Mouse (Mus musculus) midbrain, embryonic 11.5 days (tissue): ENCODE results near the gene Pif1. TPM values are rescaled to one million over a fixed set of nuclear protein-coding genes. Genes with fewer than 3 reads are reported as not detected.
A peak's percentile ranks its signal among the peaks of the same experiment; 100 is the strongest.

Experiments
- ATAC-seq: fragments of 200-750 bp; cut with Nextera tagmentation; 2 replicates; pipeline ENCODE4 v1.8.0; 2017; ENCODE audit warnings: moderate TSS enrichment, moderate library complexity; ENCODE audit not compliant: low FRiP score
- DNase-seq: peaks from one replicate; pipeline ENCODE4 v3.0.0; 2015; ENCODE audit warnings: low spot score; ENCODE audit errors: missing footprints
- H3K27ac ChIP-seq: fragments of 300-500 bp; sonication (generic); 2 replicates; pipeline ENCODE4 v1.5.1; 2014; ENCODE audit warnings: low read depth, low read length
- H3K27me3 ChIP-seq: fragments of 300-500 bp; sonication (generic); 2 replicates; pipeline ENCODE4 v1.6.1; 2014; ENCODE audit warnings: mild to moderate bottlenecking, low read length, moderate library complexity, mixed read lengths; ENCODE audit not compliant: control insufficient read depth, insufficient read depth
- H3K36me3 ChIP-seq: fragments of 300-500 bp; sonication (generic); 2 replicates; pipeline ENCODE4 v1.6.1; 2014; ENCODE audit warnings: mild to moderate bottlenecking, low read length, moderate library complexity, mixed read lengths; ENCODE audit not compliant: control insufficient read depth, insufficient read depth
- H3K4me1 ChIP-seq: fragments of 300-500 bp; sonication (generic); 2 replicates; pipeline ENCODE4 v1.6.1; 2014; ENCODE audit warnings: low read length; ENCODE audit not compliant: control insufficient read depth, insufficient read depth
- H3K4me2 ChIP-seq: fragments of 300-500 bp; sonication (generic); 2 replicates; pipeline ENCODE4 v1.6.1; 2014; ENCODE audit warnings: mild to moderate bottlenecking, moderate library complexity
- H3K4me3 ChIP-seq: fragments of 300-500 bp; sonication (generic); 2 replicates; pipeline ENCODE4 v1.5.1; 2014; ENCODE audit warnings: low read depth, low read length
- H3K9ac ChIP-seq: fragments of 300-500 bp; sonication (generic); 2 replicates; pipeline ENCODE4 v1.6.1; 2014; ENCODE audit warnings: low read length
- H3K9me3 ChIP-seq: fragments of 300-500 bp; sonication (generic); 2 replicates; pipeline ENCODE4 v1.6.1; 2016; ENCODE audit warnings: low read length; ENCODE audit not compliant: control insufficient read depth
- WGBS: fragments of 180-500 bp; shearing (Covaris S2); extraction: QIAGEN DNeasy Blood & Tissue Kit; methylation state at CpG from one replicate; pipeline ENCODE4 v1.1.7; 2014; 5-methylcytosine and 5-hydroxymethylcytosine counted together
- polyA plus RNA-seq: library from polyadenylated mRNA; unstranded; fragments of >200 nt; fragmentation: Nextera tagmentation; extraction: Ambion mirVana; gene quantifications from 2 replicates; pipeline ENCODE4 v1.2.1, GENCODE M21; 2014

The Pif1 gene
- polyA plus RNA-seq, 1 experiment from 2014 or later = 13.6 TPM

DNA sequence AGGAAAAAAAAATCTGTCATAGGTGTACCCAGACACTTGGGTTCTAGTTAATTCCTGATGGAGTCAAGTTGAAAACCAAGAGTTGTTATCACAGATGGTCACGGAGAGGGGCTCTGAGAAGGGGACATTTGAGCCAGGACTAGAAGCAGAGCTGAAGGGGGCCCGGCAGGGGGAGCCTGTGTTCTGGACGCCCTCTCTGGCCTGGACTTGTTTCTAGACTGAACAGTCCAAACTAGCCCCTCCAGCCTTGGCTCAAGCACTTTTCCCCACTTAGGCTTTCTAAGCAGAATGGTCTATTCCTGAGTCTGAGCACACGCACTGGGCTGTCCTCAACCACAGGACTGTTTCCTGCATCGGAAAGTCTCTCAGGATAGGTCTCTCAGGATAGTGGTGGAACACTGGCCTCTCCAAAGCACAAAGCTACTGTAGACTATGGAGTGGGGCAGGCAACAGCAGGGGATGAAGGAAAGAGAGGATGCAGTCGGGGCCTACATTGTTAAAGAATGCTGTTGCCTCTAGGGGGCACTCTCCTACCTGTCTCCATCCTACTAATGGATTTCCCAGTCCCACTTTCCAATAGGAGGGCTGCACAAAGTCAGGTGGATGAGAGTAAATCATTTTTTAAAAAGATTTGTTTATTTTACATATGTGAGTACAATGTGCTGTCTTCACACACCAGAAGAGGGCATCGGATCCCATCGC is 16.6 kb downstream of the Pif1 start:
- WGBS = 47% methylated on average over 8 of the region's 8 CpGs
- H3K9ac ChIP-seq = no peak overlapping the region
- no peak for ATAC-seq
- H3K36me3 ChIP-seq = no peaks in the 10 kb centered on the region
- no peak overlapping the region for H3K27ac ChIP-seq
- no peak overlapping the region for H3K4me3 ChIP-seq
- no peaks in the 10 kb centered on the region; the same call in 1 of the 2 replicates for H3K27me3 ChIP-seq
- no peak overlapping the region for H3K4me2 ChIP-seq
- DNase-seq = no peak
- H3K9me3 ChIP-seq = no peaks in the 10 kb centered on the region
- 0 out of 2 replicates have a peak, but pooled peaks cover 2% of the 10 kb centered on the region for H3K4me1 ChIP-seq

- Histone ChIP-seq H3K4me1 (0 out of 2 replicates have a peak, but pooled peaks cover 2% of the 10 kb centered on the region), H3K9me3 (no peaks in the 10 kb centered on the region), H3K4me2 (peak overlapping the region; percentile 16), H3K27ac (no peak overlapping the region), H3K36me3 (no peaks in the 10 kb centered on the region), H3K4me3 (no peak overlapping the region), H3K9ac (0 out of 2 replicates have a peak overlapping the region, but pooled peaks have one; percentile 48), H3K27me3 (no peaks in the 10 kb centered on the region; the same call in 1 of the 2 replicates)
- DNase-seq (peak; percentile 98), ATAC-seq (peak; percentile 82)
- 8% methylated on average over 9 of the region's 9 CpGs for WGBS
Observed at GRCm38 (mm10) chr9:65605471-65606136, 18.6 kb downstream of the Pif1 start.

DNA sequence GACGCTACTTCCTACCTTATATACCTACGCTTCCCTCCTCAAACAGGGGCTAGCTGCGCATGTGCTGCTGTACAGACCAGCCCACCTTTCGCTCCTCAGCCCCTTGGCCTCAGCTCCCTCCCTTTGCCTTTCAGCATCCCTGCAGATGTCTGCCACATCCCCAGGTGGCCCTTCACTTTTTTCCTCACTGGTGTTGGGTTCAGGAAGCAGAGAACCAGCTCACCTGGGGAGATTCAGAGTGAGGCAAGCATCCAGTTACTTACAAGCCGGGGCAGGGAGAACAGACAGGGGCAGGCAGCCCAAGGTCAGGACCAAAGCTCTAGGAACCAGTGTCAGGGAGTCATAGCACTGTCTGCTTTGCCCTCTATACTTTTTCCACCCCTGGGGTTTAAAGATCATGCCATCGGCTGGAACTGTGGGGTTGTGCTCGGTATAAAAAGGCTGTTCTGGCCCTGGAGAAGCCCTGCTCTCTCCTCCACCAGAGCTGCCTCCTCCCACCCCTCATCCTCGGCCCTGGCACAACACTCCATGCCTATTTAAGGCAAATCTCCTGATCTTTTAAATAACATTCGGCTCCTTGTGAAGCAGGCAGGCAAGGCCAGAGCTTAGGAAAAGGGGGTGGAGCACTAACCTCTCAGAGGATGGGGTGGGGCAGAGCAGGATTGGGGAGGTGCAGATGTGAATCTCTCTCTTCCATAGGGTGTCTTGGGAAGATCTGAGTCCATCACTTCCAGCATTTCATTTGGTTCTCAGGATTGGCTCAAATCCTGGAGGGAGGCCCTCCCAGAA is 19.6 kb downstream of the Pif1 start:
- H3K36me3 ChIP-seq = no peaks in the 10 kb centered on the region
- WGBS = 25% methylated on average over 9 of the region's 9 CpGs
- H3K9me3 ChIP-seq = no peaks in the 10 kb centered on the region
- H3K4me2 ChIP-seq = no peak overlapping the region
- no peak overlapping the region for H3K4me3 ChIP-seq
- H3K9ac ChIP-seq = peak overlapping the region; percentile 3; the same call in 1 of the 2 replicates
- H3K27ac ChIP-seq = no peak overlapping the region
- DNase-seq = no peak
- no peak for ATAC-seq
- 0 out of 2 replicates have a peak, but pooled peaks cover 2% of the 10 kb centered on the region for H3K4me1 ChIP-seq
- H3K27me3 ChIP-seq = no peaks in the 10 kb centered on the region; the same call in 1 of the 2 replicates

GRCm38 (mm10) chr9:65607120-65607519 is 20.2 kb downstream of the Pif1 start:
- ATAC-seq (no peak), DNase-seq (no peak)
- no peaks in the 10 kb centered on the region for H3K36me3 ChIP-seq
- H3K9ac ChIP-seq = no peak overlapping the region
- 56% methylated on average over 2 of the region's 2 CpGs for WGBS
- H3K27me3 ChIP-seq = no peaks in the 10 kb centered on the region; the same call in 1 of the 2 replicates
- H3K9me3 ChIP-seq = no peaks in the 10 kb centered on the region
- no peak overlapping the region for H3K27ac ChIP-seq
- H3K4me1 ChIP-seq = 0 out of 2 replicates have a peak, but pooled peaks cover 2% of the 10 kb centered on the region
- H3K4me3 ChIP-seq = no peak overlapping the region
- H3K4me2 ChIP-seq = no peak overlapping the region

DNA sequence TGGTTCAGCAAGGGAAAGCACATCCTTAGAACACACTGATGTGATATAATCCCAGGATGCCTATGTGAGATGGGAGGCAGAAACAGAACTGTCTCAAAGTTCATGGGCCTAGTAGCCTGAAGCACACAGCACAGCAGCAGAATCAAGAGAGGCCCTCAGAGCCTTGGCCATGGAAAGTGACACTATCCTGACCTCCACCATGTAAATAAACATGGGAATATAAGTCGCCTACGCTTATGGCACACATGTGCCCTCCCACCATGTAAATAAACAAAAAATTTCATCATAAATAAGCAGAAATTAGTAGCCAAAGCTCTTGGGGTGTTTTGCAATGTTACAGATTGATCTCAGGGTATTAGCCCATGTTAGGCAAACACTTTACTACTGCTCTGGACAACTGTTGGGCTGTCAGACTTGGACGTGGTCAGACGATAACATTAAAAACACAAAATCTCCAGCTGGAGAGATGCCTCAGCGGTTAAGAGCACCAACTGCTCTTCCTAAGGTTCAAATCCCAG is 25.1 kb downstream of the Pif1 start:
- Histone ChIP-seq H3K9me3 (no peaks in the 10 kb centered on the region), H3K4me3 (no peak overlapping the region), H3K27ac (no peak overlapping the region), H3K4me2 (no peak overlapping the region), H3K9ac (no peak overlapping the region), H3K4me1 (no peaks in the 10 kb centered on the region), H3K27me3 (no peaks in the 10 kb centered on the region), H3K36me3 (no peaks in the 10 kb centered on the region)
- ATAC-seq = no peak
- no peak for DNase-seq
- 85% methylated on average over 5 of the region's 5 CpGs for WGBS

DNA sequence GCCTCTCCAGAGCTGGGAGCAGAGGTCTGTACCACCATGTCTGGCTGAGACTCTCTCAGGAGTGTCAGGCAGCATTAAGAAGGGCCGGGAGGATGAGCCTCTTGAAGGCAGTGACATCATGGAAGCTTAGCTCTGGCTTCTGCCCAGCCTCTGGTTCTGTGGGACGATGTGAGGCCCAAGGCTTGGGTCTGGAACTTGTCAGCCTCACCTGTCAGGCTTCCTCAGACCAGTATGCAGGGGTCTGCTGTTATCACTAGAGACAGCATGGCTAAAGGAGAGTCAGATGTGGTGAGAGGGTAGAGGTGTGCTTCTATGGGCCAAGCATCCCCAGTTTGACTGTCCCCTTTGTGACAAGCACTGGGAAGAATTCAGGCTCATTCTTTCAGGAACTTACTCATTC is 26.1 kb downstream of the Pif1 start:
- H3K27ac ChIP-seq = no peak overlapping the region
- H3K9me3 ChIP-seq = no peaks in the 10 kb centered on the region
- ATAC-seq (no peak), DNase-seq (no peak)
- H3K9ac ChIP-seq = no peak overlapping the region
- 55% methylated on average over 2 of the region's 2 CpGs for WGBS
- no peak overlapping the region for H3K4me2 ChIP-seq
- H3K4me1 ChIP-seq = no peaks in the 10 kb centered on the region
- no peak overlapping the region for H3K4me3 ChIP-seq
- H3K27me3 ChIP-seq = no peaks in the 10 kb centered on the region
- no peaks in the 10 kb centered on the region for H3K36me3 ChIP-seq

DNA sequence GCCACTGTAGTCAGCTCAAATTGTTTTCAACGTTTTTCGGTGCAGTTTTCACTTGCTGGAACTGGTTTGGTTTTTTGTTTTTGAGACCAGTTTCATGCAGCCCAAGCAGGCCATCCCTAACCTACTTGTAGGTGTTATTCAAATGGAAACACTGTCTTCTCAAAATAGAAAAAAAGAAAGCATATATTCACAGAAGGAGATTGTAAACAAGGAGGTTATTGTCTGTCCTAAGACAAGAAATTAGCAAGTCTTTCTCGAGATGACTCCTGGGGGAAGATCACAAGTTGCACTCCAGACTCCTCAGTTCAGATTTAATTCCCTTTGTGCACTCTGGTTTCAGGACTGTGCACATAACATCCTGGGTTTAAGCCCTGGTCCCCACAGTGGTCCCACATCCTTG is 32.4 kb downstream of the Pif1 start:
- H3K9ac ChIP-seq = no peak overlapping the region
- no peaks in the 10 kb centered on the region for H3K36me3 ChIP-seq
- no peak overlapping the region for H3K4me2 ChIP-seq
- no peak overlapping the region for H3K27ac ChIP-seq
- no peaks in the 10 kb centered on the region for H3K27me3 ChIP-seq
- 67% methylated on average over 3 of the region's 3 CpGs for WGBS
- ATAC-seq = no peak
- H3K4me3 ChIP-seq = no peak overlapping the region
- no peaks in the 10 kb centered on the region for H3K4me1 ChIP-seq
- no peaks in the 10 kb centered on the region for H3K9me3 ChIP-seq
- DNase-seq = no peak

DNA sequence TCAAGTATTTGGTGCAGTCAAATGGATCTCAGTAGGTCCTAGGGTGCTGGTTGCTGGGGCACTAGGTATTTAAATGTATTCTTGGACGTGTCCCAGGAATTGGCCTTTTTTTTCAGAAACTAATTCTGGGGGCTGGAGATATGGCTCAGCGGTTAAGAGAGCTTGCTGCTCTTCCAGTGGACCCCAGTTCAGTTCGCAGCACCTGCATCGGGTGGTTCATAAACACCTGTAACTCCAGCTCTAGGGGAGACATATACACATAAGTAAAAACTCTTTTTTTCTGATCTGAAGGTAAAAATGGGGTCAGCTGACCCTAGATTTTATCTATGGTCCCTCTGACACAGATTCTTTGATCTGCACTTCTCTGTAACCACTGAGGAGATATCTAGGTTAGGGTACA is 34.2 kb downstream of the Pif1 start:
- Histone ChIP-seq H3K27ac (no peak overlapping the region), H3K4me1 (no peaks in the 10 kb centered on the region), H3K27me3 (no peaks in the 10 kb centered on the region), H3K4me3 (no peak overlapping the region), H3K36me3 (no peaks in the 10 kb centered on the region), H3K9me3 (no peaks in the 10 kb centered on the region), H3K4me2 (no peak overlapping the region), H3K9ac (no peak overlapping the region)
- DNase-seq (no peak), ATAC-seq (no peak)
- WGBS = 88% methylated on average over 4 of the region's 4 CpGs
